Mouse (Mus musculus): ENCODE data around the gene Ankrd33b.

Ankrd33b gene

GRCm38 (mm10) chr15:31261094-31261493 is 106.4 kb downstream of the Ankrd33b start:
- no peak for DNase-seq

GRCm38 (mm10) chr15:31258693-31259439 is 108.7 kb downstream of the Ankrd33b start:
- DNase-seq = no peak

- no peak for DNase-seq
Observed at GRCm38 (mm10) chr15:31258029-31258692, 109.4 kb downstream of the Ankrd33b start.

- no peak for DNase-seq
Observed at GRCm38 (mm10) chr15:31257329-31257728, 110.2 kb downstream of the Ankrd33b start.

GRCm38 (mm10) chr15:31255762-31256161 is 111.8 kb downstream of the Ankrd33b start:
- DNase-seq = no peak

GRCm38 (mm10) chr15:31254939-31255535 is 112.5 kb downstream of the Ankrd33b start:
- no peak for DNase-seq

GRCm38 (mm10) chr15:31253963-31254362 is 113.6 kb downstream of the Ankrd33b start:
- DNase-seq = no peak

- DNase-seq = peak; percentile 27
Observed at GRCm38 (mm10) chr15:31253380-31253779, 114.1 kb downstream of the Ankrd33b start.

GRCm38 (mm10) chr15:31252590-31253311 is 114.8 kb downstream of the Ankrd33b start:
- no peak for DNase-seq

- no peak for DNase-seq
Observed at GRCm38 (mm10) chr15:31251189-31251588, 116.3 kb downstream of the Ankrd33b start.

GRCm38 (mm10) chr15:31250676-31251075 is 116.8 kb downstream of the Ankrd33b start:
- no peak for DNase-seq

GRCm38 (mm10) chr15:31250027-31250426 is 117.5 kb downstream of the Ankrd33b start:
- no peak for DNase-seq

- DNase-seq = no peak
Observed at GRCm38 (mm10) chr15:31248882-31249281, 118.6 kb downstream of the Ankrd33b start.

GRCm38 (mm10) chr15:31247035-31247434 is 120.5 kb downstream of the Ankrd33b start:
- DNase-seq = no peak

GRCm38 (mm10) chr15:31245934-31246333 is 121.6 kb downstream of the Ankrd33b start:
- no peak for DNase-seq

GRCm38 (mm10) chr15:31244696-31245445 is 122.7 kb downstream of the Ankrd33b start:
- DNase-seq = no peak

- no peak for DNase-seq
Observed at GRCm38 (mm10) chr15:31243260-31243659, 124.3 kb downstream of the Ankrd33b start.

Data from thymus, postnatal 14 days (tissue).